Mouse (Mus musculus): ENCODE results near the gene Ube2v1. TPM values are rescaled to one million over a fixed set of nuclear protein-coding genes. Genes with fewer than 3 reads are reported as not detected.

Gene Ube2v1
- polyA plus RNA-seq, 1 experiment from 2014 or later, result 249 TPM

DNA sequence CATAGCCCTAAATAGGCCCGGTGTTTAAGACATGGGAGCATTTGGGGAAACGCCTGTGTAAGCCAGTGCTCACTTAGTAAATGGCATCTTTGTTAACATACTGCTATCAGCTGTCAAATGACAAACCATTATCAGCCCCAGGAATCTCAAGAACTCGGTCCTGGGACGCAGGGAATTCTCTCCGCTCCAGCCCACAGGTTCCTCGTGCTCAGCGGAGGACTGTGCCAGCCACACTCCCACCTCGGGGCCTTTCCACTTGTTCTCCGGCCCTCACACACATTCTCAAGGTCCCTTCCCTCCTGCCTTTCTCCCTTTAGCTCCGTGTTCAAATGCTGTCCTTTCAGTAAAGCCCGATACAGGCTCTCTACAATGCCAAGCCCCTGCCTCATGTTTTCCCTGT is 26.8 kb upstream of the Ube2v1 start:
- H3K27ac ChIP-seq (replicated peaks; ENCODE audit: low read depth, low read length), result no peak overlapping the region
- ATAC-seq (ENCODE audit: low read depth) (no peak), DNase-seq (ENCODE audit: low spot score) (no peak)
- no peak overlapping the region for H3K4me3 ChIP-seq (ENCODE audit: low read depth, low read length)
- no peaks in the 10 kb centered on the region for H3K27me3 ChIP-seq (replicated peaks; ENCODE audit: control insufficient read depth, insufficient read depth, low read length)
- 60% methylated on average over 11 of the region's 11 CpGs for WGBS
- H3K9ac ChIP-seq (ENCODE audit: low read depth, low read length), result 0 out of 2 replicates have a peak overlapping the region, but pooled peaks have one; percentile 15
- peaks cover 22% of the 10 kb centered on the region for H3K4me1 ChIP-seq (ENCODE audit: control insufficient read depth, insufficient read depth, low read length)
- H3K4me2 ChIP-seq (ENCODE audit: low read depth, low read length), result 0 out of 2 replicates have a peak overlapping the region, but pooled peaks have one; percentile 98
- H3K9me3 ChIP-seq (ENCODE audit: control insufficient read depth, low read length), result no peaks in the 10 kb centered on the region
- peaks cover 24% of the 10 kb centered on the region for H3K36me3 ChIP-seq (ENCODE audit: control insufficient read depth, insufficient read depth, low read length)

DNA sequence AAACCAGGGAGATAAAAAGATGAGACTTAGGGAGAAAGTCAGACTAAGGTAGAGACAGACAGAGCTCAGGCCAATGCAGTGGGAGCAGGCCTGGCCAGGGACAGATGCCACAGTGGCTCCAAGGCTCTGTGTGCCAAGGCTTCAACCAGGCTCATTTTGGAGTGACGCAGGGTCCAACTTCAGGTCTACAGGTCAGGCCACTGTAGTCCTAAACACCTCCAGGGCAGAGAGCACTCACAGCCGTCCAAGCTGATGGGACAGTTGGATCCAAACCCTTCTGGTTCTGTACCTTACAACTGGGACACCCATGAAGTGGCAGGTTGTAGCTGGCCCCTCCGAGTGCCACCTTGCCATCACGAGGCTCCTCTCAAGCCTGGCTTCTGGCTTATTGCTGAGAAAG is 26.1 kb upstream of the Ube2v1 start:
- Histone ChIP-seq H3K27ac (replicated peaks; ENCODE audit: low read depth, low read length) (no peak overlapping the region), H3K4me3 (ENCODE audit: low read depth, low read length) (no peak overlapping the region), H3K27me3 (replicated peaks; ENCODE audit: control insufficient read depth, insufficient read depth, low read length) (no peaks in the 10 kb centered on the region), H3K4me1 (ENCODE audit: control insufficient read depth, insufficient read depth, low read length) (peaks cover 22% of the 10 kb centered on the region), H3K4me2 (ENCODE audit: low read depth, low read length) (no peak overlapping the region), H3K36me3 (ENCODE audit: control insufficient read depth, insufficient read depth, low read length) (peaks cover 31% of the 10 kb centered on the region), H3K9ac (ENCODE audit: low read depth, low read length) (0 out of 2 replicates have a peak overlapping the region, but pooled peaks have one; percentile 15), H3K9me3 (ENCODE audit: control insufficient read depth, low read length) (no peaks in the 10 kb centered on the region)
- ATAC-seq (ENCODE audit: low read depth) (no peak), DNase-seq (ENCODE audit: low spot score) (no peak)
- WGBS, result 90% methylated on average over 3 of the region's 4 CpGs

DNA sequence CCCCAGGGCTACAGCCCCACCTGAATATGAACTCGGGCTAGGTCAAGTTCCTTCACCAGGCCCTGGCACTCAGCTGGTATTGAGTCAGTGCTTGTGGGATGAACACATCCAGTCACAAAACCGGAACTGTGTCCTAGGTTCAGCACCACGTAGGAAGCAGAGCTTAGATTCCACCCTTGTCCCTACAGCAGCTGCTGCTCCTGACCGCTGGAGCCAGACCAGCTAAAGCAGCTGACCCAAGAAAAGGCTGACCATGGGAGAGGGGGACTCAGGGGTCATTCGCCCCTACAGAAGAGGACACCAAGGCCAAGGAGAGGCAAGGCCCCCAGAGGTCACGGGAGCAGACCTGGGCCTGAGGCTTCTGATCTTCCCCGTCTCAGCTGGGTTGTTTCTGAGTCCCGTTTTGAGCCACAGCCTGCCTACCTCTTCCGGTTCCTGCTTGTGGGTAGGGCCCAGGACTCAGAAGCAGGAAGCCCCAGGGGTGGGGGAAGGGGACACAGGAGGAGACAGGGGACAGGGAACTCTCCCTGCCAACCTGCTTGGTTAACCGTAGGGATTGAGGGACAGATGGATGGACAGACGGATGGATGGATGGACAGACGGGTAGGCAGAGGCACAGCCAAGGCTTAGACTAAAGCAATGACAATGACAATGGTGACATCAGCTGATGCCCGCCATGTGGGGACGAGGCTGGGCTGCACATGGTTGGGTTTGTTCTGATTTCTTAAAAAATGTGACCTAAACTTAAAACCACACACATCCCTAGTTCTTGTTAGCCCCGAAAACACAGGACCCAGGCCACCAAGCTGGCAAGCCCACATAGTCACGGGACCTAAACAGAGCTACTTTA is 25.0 kb upstream of the Ube2v1 start:
- no peak for ATAC-seq (ENCODE audit: low read depth)
- WGBS, result 84% methylated on average over 16 of the region's 16 CpGs
- Histone ChIP-seq H3K4me1 (ENCODE audit: control insufficient read depth, insufficient read depth, low read length) (peaks cover 18% of the 10 kb centered on the region), H3K9me3 (ENCODE audit: control insufficient read depth, low read length) (no peaks in the 10 kb centered on the region), H3K36me3 (ENCODE audit: control insufficient read depth, insufficient read depth, low read length) (peaks cover 43% of the 10 kb centered on the region), H3K27me3 (replicated peaks; ENCODE audit: control insufficient read depth, insufficient read depth, low read length) (no peaks in the 10 kb centered on the region), H3K4me3 (ENCODE audit: low read depth, low read length) (no peak overlapping the region), H3K9ac (ENCODE audit: low read depth, low read length) (no peak overlapping the region), H3K27ac (replicated peaks; ENCODE audit: low read depth, low read length) (no peak overlapping the region), H3K4me2 (ENCODE audit: low read depth, low read length) (no peak overlapping the region)
- DNase-seq (ENCODE audit: low spot score), result no peak

DNA sequence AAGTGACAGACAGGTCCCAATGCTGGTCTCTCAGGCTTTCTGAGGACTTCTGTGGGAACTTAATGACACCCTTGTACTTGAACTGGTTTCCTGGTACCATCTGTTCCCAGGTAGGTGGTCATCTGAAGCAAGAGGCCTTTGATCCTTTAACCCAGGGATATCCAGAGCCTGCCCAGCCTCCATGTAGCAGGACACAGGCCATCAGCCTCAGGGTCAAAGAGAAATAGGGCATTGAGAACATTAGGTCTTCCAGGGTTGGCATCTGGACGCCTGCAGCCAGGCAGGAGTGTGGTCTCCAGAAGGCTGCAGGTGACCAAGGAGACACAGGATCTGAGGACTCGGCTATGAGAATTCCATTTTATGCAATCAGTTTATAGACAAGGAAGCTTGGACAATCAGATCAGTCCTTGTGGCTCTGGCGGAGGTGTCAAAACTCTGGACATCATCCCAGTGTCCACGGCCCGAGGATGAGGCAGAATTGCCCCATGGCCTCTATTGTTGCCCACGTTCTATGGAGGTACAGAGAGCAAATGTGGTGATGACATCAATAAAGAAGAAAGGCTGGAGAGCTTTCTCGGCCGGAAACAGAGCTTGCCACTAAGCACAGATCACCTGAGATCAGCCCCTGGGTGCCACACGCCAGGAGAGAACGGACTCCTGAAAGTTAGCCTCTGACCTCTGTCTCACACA is 23.2 kb upstream of the Ube2v1 start:
- no peak overlapping the region for H3K27ac ChIP-seq (replicated peaks; ENCODE audit: low read depth, low read length)
- no peaks in the 10 kb centered on the region for H3K9me3 ChIP-seq (ENCODE audit: control insufficient read depth, low read length)
- H3K36me3 ChIP-seq (ENCODE audit: control insufficient read depth, insufficient read depth, low read length), result peaks cover 51% of the 10 kb centered on the region
- peaks cover 10% of the 10 kb centered on the region for H3K4me1 ChIP-seq (ENCODE audit: control insufficient read depth, insufficient read depth, low read length)
- no peak overlapping the region for H3K4me3 ChIP-seq (ENCODE audit: low read depth, low read length)
- no peaks in the 10 kb centered on the region for H3K27me3 ChIP-seq (replicated peaks; ENCODE audit: control insufficient read depth, insufficient read depth, low read length)
- 91% methylated on average over 10 of the region's 10 CpGs for WGBS
- no peak overlapping the region for H3K4me2 ChIP-seq (ENCODE audit: low read depth, low read length)
- H3K9ac ChIP-seq (ENCODE audit: low read depth, low read length), result no peak overlapping the region
- ATAC-seq (ENCODE audit: low read depth) (no peak), DNase-seq (ENCODE audit: low spot score) (no peak)

DNA sequence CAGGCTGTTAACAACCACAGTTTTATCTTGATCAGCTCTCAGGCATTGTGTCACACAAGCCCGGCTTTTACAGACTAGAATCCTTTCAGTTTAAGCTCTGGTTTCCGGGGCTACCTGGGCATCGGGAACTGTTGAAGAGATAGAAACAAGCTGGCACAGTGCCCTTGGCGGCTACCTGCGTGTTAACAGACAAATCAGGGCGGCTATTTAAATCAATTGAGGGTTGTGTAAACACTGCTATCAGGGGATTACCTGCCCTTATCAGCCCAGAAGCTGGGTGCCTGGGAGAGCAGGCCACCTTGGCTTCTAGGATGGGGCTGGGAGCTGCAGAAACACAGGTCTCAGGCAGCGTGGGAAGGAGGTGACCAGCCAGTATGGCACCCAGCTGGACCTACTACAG is 20.8 kb upstream of the Ube2v1 start:
- Histone ChIP-seq H3K9me3 (ENCODE audit: control insufficient read depth, low read length) (no peaks in the 10 kb centered on the region), H3K9ac (ENCODE audit: low read depth, low read length) (no peak overlapping the region), H3K27me3 (replicated peaks; ENCODE audit: control insufficient read depth, insufficient read depth, low read length) (no peaks in the 10 kb centered on the region), H3K4me2 (ENCODE audit: low read depth, low read length) (no peak overlapping the region), H3K27ac (replicated peaks; ENCODE audit: low read depth, low read length) (no peak overlapping the region), H3K4me1 (ENCODE audit: control insufficient read depth, insufficient read depth, low read length) (no peaks in the 10 kb centered on the region), H3K4me3 (ENCODE audit: low read depth, low read length) (no peak overlapping the region), H3K36me3 (ENCODE audit: control insufficient read depth, insufficient read depth, low read length) (peaks cover 66% of the 10 kb centered on the region)
- no peak for ATAC-seq (ENCODE audit: low read depth)
- no peak for DNase-seq (ENCODE audit: low spot score)
- 80% methylated on average over 7 of the region's 7 CpGs for WGBS

DNA sequence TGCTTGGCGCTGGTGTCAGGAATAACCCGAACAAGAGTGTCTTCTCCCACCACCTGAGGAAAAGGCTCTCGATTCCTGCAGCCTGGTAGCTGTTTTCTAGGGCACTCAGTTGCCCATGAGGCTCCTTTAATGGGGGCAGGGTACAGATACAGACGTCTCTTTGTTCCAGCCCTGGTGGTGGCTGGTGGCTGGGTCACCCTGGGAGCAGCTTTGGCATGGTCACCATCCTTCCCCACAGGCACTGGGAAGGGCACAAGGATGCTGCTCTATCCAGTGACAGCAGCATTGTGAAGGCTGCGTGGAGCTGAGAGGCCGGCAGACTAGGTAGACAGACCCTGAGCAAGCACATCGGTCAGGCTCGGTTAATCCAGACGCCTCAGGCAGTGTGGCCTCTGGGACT is 19.7 kb upstream of the Ube2v1 start:
- DNase-seq (ENCODE audit: low spot score) (no peak), ATAC-seq (ENCODE audit: low read depth) (no peak)
- H3K4me3 ChIP-seq (ENCODE audit: low read depth, low read length), result no peak overlapping the region
- H3K9ac ChIP-seq (ENCODE audit: low read depth, low read length), result no peak overlapping the region
- H3K27ac ChIP-seq (replicated peaks; ENCODE audit: low read depth, low read length), result no peak overlapping the region
- H3K4me1 ChIP-seq (ENCODE audit: control insufficient read depth, insufficient read depth, low read length), result no peaks in the 10 kb centered on the region
- H3K9me3 ChIP-seq (ENCODE audit: control insufficient read depth, low read length), result no peaks in the 10 kb centered on the region
- H3K4me2 ChIP-seq (ENCODE audit: low read depth, low read length), result no peak overlapping the region
- WGBS, result 82% methylated on average over 5 of the region's 9 CpGs
- peaks cover 68% of the 10 kb centered on the region for H3K36me3 ChIP-seq (ENCODE audit: control insufficient read depth, insufficient read depth, low read length)
- no peaks in the 10 kb centered on the region for H3K27me3 ChIP-seq (replicated peaks; ENCODE audit: control insufficient read depth, insufficient read depth, low read length)

DNA sequence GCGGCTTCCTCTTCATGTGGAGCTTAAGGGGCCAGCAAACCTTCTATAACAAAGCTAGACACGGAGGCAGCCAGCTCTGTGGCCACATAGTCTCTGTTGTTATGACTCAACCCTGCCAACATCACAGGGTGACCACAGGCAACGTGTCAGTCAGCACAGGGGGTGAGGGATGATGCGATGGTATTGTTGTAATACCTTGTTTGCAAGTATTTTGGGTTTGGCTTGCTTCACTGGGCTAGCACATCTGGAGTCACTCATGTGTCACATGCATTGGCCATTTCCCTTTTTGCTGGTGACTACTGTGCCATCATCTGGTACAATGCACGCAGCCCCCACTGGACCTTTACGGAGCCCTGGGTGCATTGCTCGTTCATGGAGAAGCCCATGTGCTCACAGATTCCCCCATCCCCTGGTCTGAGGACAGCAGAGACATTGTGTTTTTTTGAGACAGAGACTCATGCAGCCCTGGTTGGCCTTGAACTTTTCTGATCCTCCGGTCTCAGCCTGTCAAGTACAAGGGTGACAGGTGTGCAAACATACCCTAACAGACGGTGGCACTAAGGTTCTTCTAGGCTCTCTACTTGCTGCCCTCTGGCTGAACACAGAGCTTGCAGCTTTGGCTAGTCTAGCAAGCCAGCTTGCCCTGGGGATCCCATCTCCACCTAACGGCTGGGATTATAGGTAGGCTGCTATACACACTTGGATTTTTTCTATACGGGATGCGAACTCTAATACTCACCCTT is 17.6 kb upstream of the Ube2v1 start:
- 83% methylated on average over 12 of the region's 12 CpGs for WGBS

DNA sequence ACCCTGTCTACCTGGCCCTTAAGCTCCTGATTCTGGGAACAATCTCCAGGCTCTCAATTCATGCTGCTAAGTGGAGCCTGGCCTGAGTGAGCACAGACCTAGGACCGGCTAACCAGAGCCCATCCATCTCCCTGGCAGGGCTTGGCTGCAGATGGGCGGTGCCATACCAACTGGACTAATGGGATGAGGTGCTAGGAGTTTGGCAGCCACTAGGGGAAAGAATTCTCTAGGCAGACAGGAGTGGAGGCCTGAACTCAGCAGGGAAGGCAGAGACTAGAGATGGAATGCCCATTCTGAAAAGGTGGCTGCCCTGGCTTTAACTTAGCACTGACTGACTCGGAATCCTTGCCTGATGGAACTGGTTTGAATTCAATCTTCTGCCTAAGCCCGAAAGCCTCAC is 14.5 kb upstream of the Ube2v1 start:
- no peak for DNase-seq (ENCODE audit: low spot score)
- Histone ChIP-seq H3K9ac (ENCODE audit: low read depth, low read length) (no peak overlapping the region), H3K4me2 (ENCODE audit: low read depth, low read length) (no peak overlapping the region), H3K9me3 (ENCODE audit: control insufficient read depth, low read length) (no peaks in the 10 kb centered on the region), H3K36me3 (ENCODE audit: control insufficient read depth, insufficient read depth, low read length) (peaks cover 62% of the 10 kb centered on the region), H3K4me1 (ENCODE audit: control insufficient read depth, insufficient read depth, low read length) (no peaks in the 10 kb centered on the region), H3K27ac (replicated peaks; ENCODE audit: low read depth, low read length) (no peak overlapping the region), H3K27me3 (replicated peaks; ENCODE audit: control insufficient read depth, insufficient read depth, low read length) (no peaks in the 10 kb centered on the region), H3K4me3 (ENCODE audit: low read depth, low read length) (no peak overlapping the region)
- ATAC-seq (ENCODE audit: low read depth), result no peak
- 80% methylated on average over 4 of the region's 4 CpGs for WGBS

More for the DNA sequence above, 17.6 kb upstream of the Ube2v1 start:
- H3K4me3 ChIP-seq (ENCODE audit: low read depth, low read length), result no peak overlapping the region
- ATAC-seq (ENCODE audit: low read depth) (no peak), DNase-seq (ENCODE audit: low spot score) (no peak)
- H3K4me2 ChIP-seq (ENCODE audit: low read depth, low read length), result no peak overlapping the region
- no peaks in the 10 kb centered on the region for H3K27me3 ChIP-seq (replicated peaks; ENCODE audit: control insufficient read depth, insufficient read depth, low read length)
- H3K4me1 ChIP-seq (ENCODE audit: control insufficient read depth, insufficient read depth, low read length), result no peaks in the 10 kb centered on the region
- H3K27ac ChIP-seq (replicated peaks; ENCODE audit: low read depth, low read length), result no peak overlapping the region
- H3K36me3 ChIP-seq (ENCODE audit: control insufficient read depth, insufficient read depth, low read length), result peaks cover 74% of the 10 kb centered on the region
- no peaks in the 10 kb centered on the region for H3K9me3 ChIP-seq (ENCODE audit: control insufficient read depth, low read length)
- H3K9ac ChIP-seq (ENCODE audit: low read depth, low read length), result no peak overlapping the region

All from embryonic facial prominence, embryonic 14.5 days (tissue).